Mouse (Mus musculus) E14TG2a.4 (cell line): ENCODE measurements around the gene Rnf207.

Experiments
- CTCF ChIP-seq: conservative IDR thresholded peaks from 2 replicates; pipeline ENCODE4 v1.5.1; 2014; ENCODE audit warnings: low read length
- NANOG ChIP-seq: IDR thresholded peaks from 2 replicates; pipeline ENCODE4 v1.6.1; 2014; ENCODE audit warnings: borderline replicate concordance, low read length, mixed read lengths
- POU5F1 ChIP-seq: IDR thresholded peaks from 2 replicates; pipeline ENCODE4 v1.6.1; 2014; ENCODE audit warnings: low read length, borderline replicate concordance

DNA sequence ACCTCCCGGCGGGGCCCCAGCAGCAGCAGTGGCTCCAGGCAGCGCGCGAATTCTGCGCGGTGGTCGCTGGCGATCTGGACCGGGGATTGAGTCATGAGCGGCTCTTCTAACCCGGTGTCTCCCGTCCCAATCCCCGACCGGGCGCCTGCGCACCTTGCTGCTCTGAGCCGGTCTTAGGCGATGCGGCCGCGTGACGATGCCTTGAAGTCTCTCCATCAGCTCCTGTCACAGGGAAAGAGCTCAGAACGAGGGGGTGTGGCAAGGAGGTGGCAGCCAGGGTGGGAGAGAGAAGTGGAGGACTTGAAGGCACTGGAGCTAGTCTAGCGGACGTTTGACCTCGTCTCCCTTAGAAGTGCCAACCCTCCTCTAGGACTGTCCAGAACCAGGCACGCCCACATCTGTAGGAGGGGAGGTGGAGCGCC lies 5.6 kb downstream of the Rnf207 start:
- no peak for TF ChIP-seq CTCF
- no peak for TF ChIP-seq POU5F1
- TF ChIP-seq NANOG, result no peak
